Comparison of ENCODE assay signal across 19 mouse cellular contexts in genomic region chr15:99578802-99579485, GRCm38 (mm10). TPM values are rescaled to one million over a fixed set of nuclear protein-coding genes. Genes with fewer than 3 reads are reported as not detected.
DNase-seq lines count a peak whose midpoint lies in the region; ATAC-seq and TF ChIP-seq lines count a peak whose summit lies in the region.
"Had no signal": no experiment of that assay in that cellular context is flagged by ENCODE, and none has a peak within 500 bp of the region (broad histone marks: within the 10 kb centered on the region; RNA-seq: fewer than 3 reads in every experiment).

Gene Aqp2, plus strand, starts transcription at chr15:99579055.

- no peak within 1 kb of the TSS for H3K27ac ChIP-seq in heart, embryonic 11.5 days (ENCODE audit: low read depth, low read length)
- H3K27ac ChIP-seq: embryonic facial prominence, embryonic 13.5 days; macrophage; midbrain, embryonic 15.5 days had no signal

- H3K4me3 ChIP-seq in heart, embryonic 11.5 days (ENCODE audit: low read depth, low read length) = no peak within 1 kb of the TSS
- peak within 1 kb of the TSS; percentile 51 for H3K4me3 ChIP-seq in E14TG2a.4 (replicated peaks; ENCODE audit: low read length)
- H3K4me3 ChIP-seq: embryonic facial prominence, embryonic 13.5 days; midbrain, embryonic 15.5 days had no signal

- peak; percentile 91 for DNase-seq in heart, adult 11 months
- peak; percentile 35 to 61 for DNase-seq in adrenal gland, postnatal 36 days
- DNase-seq in kidney, adult 8-10 months = peak; percentile 22 to 25
- no peak for DNase-seq in urinary bladder, adult 2 months (ENCODE audit: low spot score)
- DNase-seq in urinary bladder, postnatal 14 days (ENCODE audit: low spot score) = no peak
- DNase-seq in thymus, postnatal 36 days = no peak
- DNase-seq: thymus, postnatal 14 days had no signal

- H3K36me3 ChIP-seq in heart, embryonic 11.5 days (ENCODE audit: control insufficient read depth, insufficient read depth, low read length) = no peaks in the 10 kb centered on the region
- no peaks in the 10 kb centered on the region for H3K36me3 ChIP-seq in E14TG2a.4 (ENCODE audit: insufficient read depth, low read length)
- H3K36me3 ChIP-seq: embryonic facial prominence, embryonic 13.5 days; midbrain, embryonic 15.5 days had no signal

- H3K4me2 ChIP-seq in heart, embryonic 11.5 days = no peak within 1 kb of the TSS
- H3K4me2 ChIP-seq: embryonic facial prominence, embryonic 13.5 days; midbrain, embryonic 15.5 days had no signal

- H3K27me3 ChIP-seq in heart, embryonic 11.5 days (ENCODE audit: control insufficient read depth, insufficient read depth, low read length) = peaks cover 73% of the 10 kb centered on the region
- H3K27me3 ChIP-seq in E14TG2a.4 (ENCODE audit: insufficient read depth, low read length) = peaks cover 83% of the 10 kb centered on the region

- no peak for TF ChIP-seq CTCF in E14TG2a.4 (conservative IDR thresholded peaks at IDR 0.05; ENCODE audit: low read length)

- ATAC-seq in heart, embryonic 11.5 days (replicated peaks; ENCODE audit: insufficient number of reproducible peaks, low FRiP score, low TSS enrichment) = no peak
- ATAC-seq: inflammation-experienced regulatory T-cells, adult 6 months; midbrain, embryonic 15.5 days had no signal

- WGBS in heart, embryonic 11.5 days (ENCODE audit: insufficient replicate concordance) = 77% methylated on average over 26 of the region's 26 CpGs

- H3K4me1 ChIP-seq in heart, embryonic 11.5 days (ENCODE audit: control insufficient read depth, insufficient read depth, low read length) = peaks cover 7% of the 10 kb centered on the region
- H3K4me1 ChIP-seq in E14TG2a.4 (replicated peaks; ENCODE audit: low read depth, low read length) = peaks cover 41% of the 10 kb centered on the region

- H3K9ac ChIP-seq in heart, embryonic 11.5 days (ENCODE audit: low read depth, low read length) = no peak within 1 kb of the TSS
- H3K9ac ChIP-seq: embryonic facial prominence, embryonic 13.5 days; midbrain, embryonic 15.5 days had no signal

- H3K9me3 ChIP-seq in heart, embryonic 11.5 days (replicated peaks; ENCODE audit: control insufficient read depth, low read length) = no peaks in the 10 kb centered on the region
- H3K9me3 ChIP-seq in E14TG2a.4 (ENCODE audit: low read length) = no peaks in the 10 kb centered on the region
- H3K9me3 ChIP-seq: embryonic facial prominence, embryonic 13.5 days; midbrain, embryonic 15.5 days had no signal

RNA-seq across cellular contexts. Expression of gene Aqp2, which starts in this region (rescaled TPM):
- not detected in 2 replicates for polyA plus RNA-seq in heart, embryonic 11.5 days (2014; fragmentation: Nextera tagmentation; extraction: Ambion mirVana)
- 1 to 10 TPM in 1 of 2 experiments, under 1 TPM in 1; 0.82 to 5.0 TPM for total RNA-seq in adrenal gland, postnatal 36 days (2021)
- polyA plus RNA-seq in urinary bladder, adult 2 months (2012; rRNA removed) = not detected in 2 replicates
- total RNA-seq: gastrocnemius, adult 8-10 months; layer of hippocampus, postnatal 10 days had no signal
- polyA plus RNA-seq: embryonic facial prominence, embryonic 13.5 days; forebrain, embryonic 11.5 days; inflammation-experienced regulatory T-cells, adult 6 months; limb, embryonic 11.5 days; liver, embryonic 16.5 days; macrophage; midbrain, embryonic 15.5 days; neural tube, embryonic 11.5 days had no signal

Comparison
In these comparisons a context has a peak if more than half of its experiments do, and no peak if none do; other contexts are left out.
1. DNase-seq: peak in heart, adult 11 months (single experiment), adrenal gland, postnatal 36 days (2 of 2) and kidney, adult 8-10 months (2 of 2); none in urinary bladder, adult 2 months (single experiment), urinary bladder, postnatal 14 days (single experiment) and thymus, postnatal 36 days (0 of 2).